In genomic region chr3:115763292-115763691, GRCm38 (mm10) we compare ENCODE assay signal across 8 mouse cellular contexts. TPM values are rescaled to one million over a fixed set of nuclear protein-coding genes. Genes with fewer than 3 reads are reported as not detected.
DNase-seq lines count a peak whose midpoint lies in the region; ATAC-seq and TF ChIP-seq lines count a peak whose summit lies in the region.

No protein-coding gene starts in this region.

- no peak for ATAC-seq in inflammation-experienced regulatory T-cells, adult 6 months

- no peak for DNase-seq in layer of hippocampus, adult 2 months (ENCODE audit: low spot score in 2 of 2)
- no peak for DNase-seq in layer of hippocampus, adult 11-12 months (ENCODE audit: low spot score)
- peak; percentile 97 for DNase-seq in heart, adult 11 months
- peak; percentile 35 for DNase-seq in kidney, postnatal 10 days
- peak; percentile 33 for DNase-seq in mesoderm, embryonic 11.5 days (ENCODE audit: low read depth, low spot score)
- no peak for DNase-seq in urinary bladder, postnatal 25 days (ENCODE audit: low spot score)
- DNase-seq in Muller cell, postnatal 12 days (ENCODE audit: inconsistent ontology term), result no peak

- peak overlapping the region; percentile 36; the same call in 1 of the 2 replicates for H3K27ac ChIP-seq in layer of hippocampus, adult 2 months

- no peak for TF ChIP-seq CTCF in layer of hippocampus, adult 2 months (conservative IDR thresholded peaks at IDR 0.05)

- H3K4me3 ChIP-seq in layer of hippocampus, adult 2 months, result no peak overlapping the region

RNA-seq across cellular contexts. Expression of gene S1pr1, which starts 48.4 kb away (rescaled TPM):
- 100 to 1,000 TPM in 1 of 2 experiments, 10 to 100 TPM in 1; 92.8 to 108 TPM for total RNA-seq in layer of hippocampus, adult 2 months (2021)
- 100 to 1,000 TPM; 148 to 162 (median 162) TPM for polyA plus RNA-seq in inflammation-experienced regulatory T-cells, adult 6 months (2017; shearing (Covaris generic))

Comparison
In these comparisons a context has a peak if more than half of its experiments do, and no peak if none do; other contexts are left out.
1. DNase-seq: peak in heart, adult 11 months (single experiment), kidney, postnatal 10 days (single experiment) and mesoderm, embryonic 11.5 days (single experiment); none in layer of hippocampus, adult 2 months (0 of 2), layer of hippocampus, adult 11-12 months (single experiment), urinary bladder, postnatal 25 days (single experiment) and Muller cell, postnatal 12 days (single experiment).